Mouse (Mus musculus): ENCODE results near the gene Tecpr2.

The Tecpr2 gene

GRCm38 (mm10) chr12:110948082-110948909 lies 59.2 kb downstream of the Tecpr2 start:
- no peak for DNase-seq (ENCODE audit: low spot score)

DNA sequence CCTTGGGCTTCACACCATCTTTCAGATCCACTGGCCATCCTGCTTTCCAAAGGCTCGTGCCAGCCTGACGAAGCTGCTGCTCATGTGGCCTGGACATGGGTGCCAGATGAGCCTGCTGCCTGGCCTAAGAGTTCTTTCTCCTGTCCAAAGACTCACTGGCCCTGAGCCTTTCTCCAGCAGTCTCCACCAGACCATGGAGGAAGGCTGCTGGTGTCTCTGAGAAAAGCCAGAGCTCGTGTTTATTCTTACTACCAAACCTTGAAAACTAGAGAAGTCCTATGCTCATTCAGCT lies 59.8 kb downstream of the Tecpr2 start:
- DNase-seq (ENCODE audit: low spot score): no peak

- no peak for DNase-seq (ENCODE audit: low spot score)
Measured at GRCm38 (mm10) chr12:110949410-110949809, 60.3 kb downstream of the Tecpr2 start.

- DNase-seq (ENCODE audit: low spot score): no peak
Measured at GRCm38 (mm10) chr12:110950151-110950550, 61.1 kb downstream of the Tecpr2 start.

- no peak for DNase-seq (ENCODE audit: low spot score)
Measured at GRCm38 (mm10) chr12:110951236-110951635, 62.2 kb downstream of the Tecpr2 start.

DNA sequence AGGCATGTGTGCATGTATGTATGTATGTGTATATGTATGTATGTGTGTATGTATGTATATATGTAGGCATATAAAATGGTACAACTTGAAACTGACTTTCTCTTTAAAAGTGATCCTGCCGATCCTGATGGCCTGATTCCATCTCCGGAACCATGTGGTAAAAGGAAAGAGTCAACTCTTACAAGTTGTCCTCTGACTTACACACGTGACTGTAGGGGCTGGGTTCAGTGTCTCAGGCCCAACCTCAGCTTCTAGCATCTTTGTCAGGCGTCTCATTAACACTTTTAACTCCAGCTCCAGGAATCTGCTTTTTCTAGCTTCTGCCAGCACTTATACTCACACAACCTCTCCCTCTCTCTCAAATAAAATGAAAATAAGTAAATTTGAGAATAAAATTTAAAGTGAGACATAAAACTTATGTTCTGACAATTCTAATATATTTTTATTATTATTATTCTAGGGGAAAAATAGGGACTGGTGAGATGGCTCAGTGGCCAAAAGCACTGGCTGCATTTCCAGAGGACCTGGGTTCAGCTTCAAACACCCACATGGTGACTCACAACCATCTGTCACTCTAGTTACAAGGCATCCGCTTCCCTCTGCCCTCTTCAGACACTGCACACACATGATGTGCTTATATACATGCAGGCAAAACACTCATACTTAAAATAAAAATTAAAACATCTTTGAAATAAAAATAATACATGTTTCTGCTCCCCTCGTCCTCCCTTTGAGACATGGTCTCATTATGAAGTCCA lies 63.7 kb downstream of the Tecpr2 start:
- no peak for DNase-seq (ENCODE audit: low spot score)

GRCm38 (mm10) chr12:110953443-110953842 lies 64.4 kb downstream of the Tecpr2 start:
- no peak for DNase-seq (ENCODE audit: low spot score)

DNA sequence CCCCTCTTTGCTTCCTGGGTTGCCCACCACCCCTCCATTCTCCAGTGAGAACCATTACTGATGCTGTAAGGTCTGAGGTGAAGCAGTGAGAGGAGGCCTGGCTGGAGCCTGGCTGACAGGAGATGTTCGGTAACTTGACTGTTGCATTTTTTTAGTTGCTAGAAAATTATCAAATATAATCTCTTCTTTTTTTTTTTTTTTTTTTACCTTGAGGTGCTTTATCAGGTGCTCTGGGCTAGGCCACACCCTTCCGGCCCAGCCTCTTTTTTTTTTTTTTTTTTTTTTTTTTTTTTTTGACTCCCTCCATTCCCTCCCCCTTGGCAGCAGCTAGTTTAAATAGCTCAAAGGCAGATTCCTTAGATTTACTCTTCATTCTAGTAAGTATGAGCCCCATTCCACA lies 64.8 kb downstream of the Tecpr2 start:
- DNase-seq (ENCODE audit: low spot score): no peak

- DNase-seq (ENCODE audit: low spot score): no peak
Measured at GRCm38 (mm10) chr12:110954351-110954991, 65.4 kb downstream of the Tecpr2 start.

- DNase-seq (ENCODE audit: low spot score): no peak
Measured at GRCm38 (mm10) chr12:110961973-110962372, 72.9 kb downstream of the Tecpr2 start.

GRCm38 (mm10) chr12:110965500-110965899 lies 76.4 kb downstream of the Tecpr2 start:
- no peak for DNase-seq (ENCODE audit: low spot score)

DNA sequence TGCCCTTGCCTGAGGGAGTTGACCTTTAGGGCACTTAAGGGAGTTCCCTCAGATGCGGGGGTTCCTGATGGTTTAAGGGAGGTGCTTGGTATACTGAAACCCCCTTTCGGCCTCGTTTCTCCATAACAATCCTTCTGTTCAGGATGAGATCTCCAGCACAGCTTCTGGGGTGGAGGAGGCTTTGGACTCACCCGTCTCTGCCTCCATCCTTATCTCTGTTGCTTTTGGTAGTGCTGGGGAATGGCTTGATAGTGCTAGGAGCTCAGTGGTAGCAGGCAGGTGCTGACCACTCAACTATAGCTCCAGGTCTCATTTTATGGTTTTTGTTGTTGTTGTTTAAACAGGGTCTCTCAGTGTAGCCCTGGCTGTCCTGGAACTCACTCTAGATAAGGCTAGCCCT lies 77.0 kb downstream of the Tecpr2 start:
- DNase-seq (ENCODE audit: low spot score): no peak

GRCm38 (mm10) chr12:110967146-110967545 lies 78.1 kb downstream of the Tecpr2 start:
- peak; percentile 40 for DNase-seq (ENCODE audit: low spot score)

- no peak for DNase-seq (ENCODE audit: low spot score)
Measured at GRCm38 (mm10) chr12:110970408-110970807, 81.3 kb downstream of the Tecpr2 start.

DNA sequence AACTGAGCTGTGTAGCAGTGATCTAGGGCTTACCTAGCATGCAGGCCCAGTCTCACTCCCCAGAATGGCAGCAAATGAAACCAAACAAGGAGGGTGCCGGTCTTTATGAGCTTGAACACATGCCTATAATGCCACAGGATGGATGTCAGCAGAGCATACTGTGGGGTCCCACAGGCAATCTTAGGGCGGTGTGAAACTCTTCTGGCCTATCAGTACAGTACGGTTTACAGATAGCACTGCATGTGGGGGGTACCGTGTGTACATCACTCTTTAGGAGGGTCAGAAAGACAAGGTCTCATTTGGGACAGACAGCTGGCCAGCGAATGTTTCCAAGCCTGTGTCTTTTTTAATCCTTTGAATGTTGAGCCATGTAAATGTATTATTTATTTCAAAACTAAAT lies 82.9 kb downstream of the Tecpr2 start:
- DNase-seq (ENCODE audit: low spot score): no peak

GRCm38 (mm10) chr12:110973829-110974228 lies 84.8 kb downstream of the Tecpr2 start:
- no peak for DNase-seq (ENCODE audit: low spot score)

- DNase-seq (ENCODE audit: low spot score): peak; percentile 39
Measured at GRCm38 (mm10) chr12:110974295-110974694, 85.2 kb downstream of the Tecpr2 start.

GRCm38 (mm10) chr12:110974726-110975125 lies 85.7 kb downstream of the Tecpr2 start:
- no peak for DNase-seq (ENCODE audit: low spot score)

DNA sequence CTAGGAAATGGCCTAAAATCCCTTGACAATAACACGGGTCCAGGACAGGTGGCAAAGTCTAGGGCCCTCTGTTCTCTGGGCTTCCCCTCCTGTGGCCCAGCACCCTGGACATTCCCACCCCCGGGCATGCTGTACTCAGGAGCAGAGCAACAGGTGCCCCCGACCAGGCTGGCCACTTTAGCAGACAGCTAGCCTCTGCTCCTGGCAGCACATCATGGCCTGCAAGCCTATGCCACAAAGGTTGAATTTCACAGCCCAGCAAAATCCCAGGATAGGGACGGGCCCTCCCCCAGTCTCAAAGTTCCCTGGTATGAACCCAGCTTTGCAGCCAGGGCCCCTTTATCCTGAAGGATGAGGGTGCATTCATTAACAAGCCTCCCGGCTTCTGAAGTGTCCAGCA lies 86.3 kb downstream of the Tecpr2 start:
- no peak for DNase-seq (ENCODE audit: low spot score)

DNA sequence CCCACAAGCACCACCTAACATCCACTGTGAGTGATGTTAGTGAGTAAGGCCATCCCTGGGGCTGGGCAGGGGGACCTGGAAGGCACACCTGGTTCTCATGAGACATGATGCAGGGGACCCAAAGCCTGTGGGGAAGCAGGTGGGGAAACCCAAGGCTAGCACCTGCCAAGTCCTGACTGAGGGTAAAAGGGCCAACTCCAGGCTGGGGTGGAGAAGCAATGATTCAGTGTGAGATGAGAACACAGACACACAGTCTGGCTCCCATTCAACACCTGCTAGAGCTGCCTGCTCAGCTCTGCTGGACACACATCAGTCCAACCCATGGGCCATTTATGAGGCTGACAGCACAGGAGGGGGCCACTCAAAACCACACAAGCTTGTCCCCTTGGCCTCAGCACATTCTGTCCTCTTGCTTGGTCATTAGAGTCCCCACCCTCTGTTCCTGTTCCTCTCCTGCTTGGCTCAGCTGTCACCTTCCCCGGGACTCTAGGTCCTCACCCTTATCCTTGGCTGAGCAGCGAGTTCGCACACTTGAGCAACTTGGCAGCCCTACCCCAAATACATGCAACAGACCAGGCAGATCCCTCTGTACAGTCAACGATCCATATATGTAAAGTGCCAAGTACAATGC lies 86.9 kb downstream of the Tecpr2 start:
- DNase-seq (ENCODE audit: low spot score): no peak

GRCm38 (mm10) chr12:110976589-110977344 lies 87.7 kb downstream of the Tecpr2 start:
- no peak for DNase-seq (ENCODE audit: low spot score)

DNA sequence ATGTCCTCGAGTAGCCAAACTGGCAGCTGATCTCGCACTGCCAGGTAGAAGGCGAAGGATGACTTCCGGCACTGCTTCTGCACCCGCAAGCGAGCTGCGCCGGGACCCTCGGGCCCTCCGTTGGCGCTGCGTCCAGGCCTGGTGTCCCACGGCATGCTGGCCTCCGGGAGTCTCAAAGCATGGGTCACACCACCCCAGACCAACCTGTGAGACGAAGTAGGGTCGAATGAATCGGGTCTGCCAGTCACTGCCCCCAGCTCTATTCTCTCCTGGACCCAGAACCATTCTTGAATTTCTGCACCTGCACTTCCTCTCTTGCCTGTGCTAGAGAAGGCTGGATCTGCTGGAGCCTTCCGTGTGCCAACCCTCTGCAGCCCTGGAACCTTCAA lies 88.3 kb downstream of the Tecpr2 start:
- DNase-seq (ENCODE audit: low spot score): no peak

Data from yolk sac, embryonic 10.5 days (tissue).